Mouse (Mus musculus) liver, embryonic 11.5 days (tissue): ENCODE data around the gene Gm10142. TPM values are rescaled to one million over a fixed set of nuclear protein-coding genes. Genes with fewer than 3 reads are reported as not detected.
"Not testable (repeated sequence)": the region's sequence is repeated elsewhere in the genome, so short reads cannot be mapped to it uniquely, and the experiment has no call there.

Experiments
- ATAC-seq: fragments of 200-750 bp; cut with Nextera tagmentation; replicated peaks from 2 replicates; pipeline ENCODE4 v1.8.0; 2017; ENCODE audit warnings: moderate number of reproducible peaks, mild to moderate bottlenecking, moderate TSS enrichment, moderate library complexity; ENCODE audit not compliant: low FRiP score
- DNase-seq: peaks from one replicate; pipeline ENCODE4 v3.0.0-alpha.2; 2017; ENCODE audit warnings: low spot score
- H3K27ac ChIP-seq: fragments of 300-500 bp; sonication (generic); 2 replicates; pipeline ENCODE4 v1.5.1; 2014; ENCODE audit warnings: mild to moderate bottlenecking, low read depth, low read length, control low read depth
- H3K27me3 ChIP-seq: fragments of 300-500 bp; sonication (generic); replicated peaks from 2 replicates; pipeline ENCODE4 v1.6.1; 2014; ENCODE audit warnings: low read length, mixed read lengths; ENCODE audit not compliant: control insufficient read depth, insufficient read depth
- H3K36me3 ChIP-seq: fragments of 300-500 bp; sonication (generic); 2 replicates; pipeline ENCODE4 v1.6.1; 2014; ENCODE audit warnings: mild to moderate bottlenecking, low read length, moderate library complexity, mixed read lengths; ENCODE audit not compliant: control insufficient read depth, insufficient read depth
- H3K4me1 ChIP-seq: fragments of 300-500 bp; sonication (generic); replicated peaks from 2 replicates; pipeline ENCODE4 v1.6.1; 2014; ENCODE audit warnings: low read length, mixed read lengths; ENCODE audit not compliant: control insufficient read depth, insufficient read depth
- H3K4me2 ChIP-seq: fragments of 300-500 bp; sonication (generic); 2 replicates; pipeline ENCODE4 v1.6.1; 2014; ENCODE audit warnings: mild to moderate bottlenecking, control low read depth, moderate library complexity
- H3K4me3 ChIP-seq: fragments of 300-500 bp; sonication (generic); 2 replicates; pipeline ENCODE4 v1.5.1; 2014; ENCODE audit warnings: low read depth, low read length, control low read depth
- H3K9ac ChIP-seq: fragments of 300-500 bp; sonication (generic); 2 replicates; pipeline ENCODE4 v1.6.1; 2014; ENCODE audit warnings: low read depth, low read length, control low read depth
- H3K9me3 ChIP-seq: fragments of 300-500 bp; sonication (generic); 2 replicates; pipeline ENCODE4 v1.6.1; 2016; ENCODE audit warnings: low read length, inconsistent platforms, mixed read lengths; ENCODE audit not compliant: control insufficient read depth
- whole genome bisulfite sequencing: fragments of 180-500 bp; shearing (Covaris S2); extraction: QIAGEN DNeasy Blood & Tissue Kit; methylation state at CpG from one replicate; pipeline ENCODE4 v1.1.7; 2014; 5-methylcytosine and 5-hydroxymethylcytosine counted together
- polyA plus RNA-seq: library from polyadenylated mRNA; unstranded; fragments of >200 nt; fragmentation: Nextera tagmentation; extraction: Ambion mirVana; gene quantifications from 2 replicates; pipeline ENCODE4 v1.2.1, GENCODE M21; 2014

Gene Gm10142
- polyA plus RNA-seq, 1 experiment from 2014 or later: not detected

- not testable (repeated sequence) for H3K9ac ChIP-seq, H3K27ac ChIP-seq, H3K36me3 ChIP-seq, ATAC-seq, H3K4me1 ChIP-seq, H3K4me2 ChIP-seq, DNase-seq, H3K27me3 ChIP-seq, H3K9me3 ChIP-seq, H3K4me3 ChIP-seq
- 53% methylated on average over 3 of the region's 3 CpGs for WGBS
These were observed 36.7 kb downstream of the Gm10142 start for GRCm38 (mm10) chr10:77752312-77752711.

GRCm38 (mm10) chr10:77753448-77753847, 37.8 kb downstream of the Gm10142 start:
- ATAC-seq (no peak), DNase-seq (no peak)
- Histone ChIP-seq H3K27ac (no peak overlapping the region), H3K36me3 (no peaks in the 10 kb centered on the region), H3K27me3 (no peaks in the 10 kb centered on the region), H3K4me1 (no peaks in the 10 kb centered on the region), H3K4me3 (no peak overlapping the region), H3K4me2 (no peak overlapping the region), H3K9ac (no peak overlapping the region), H3K9me3 (no peaks in the 10 kb centered on the region)

GRCm38 (mm10) chr10:77759582-77759981, 44.0 kb downstream of the Gm10142 start, which contains the start of gene Gm3233:
Gm3233 (minus strand) TSS chr10:77759682.
- not testable (repeated sequence) for H3K9me3 ChIP-seq, H3K4me2 ChIP-seq, DNase-seq, H3K36me3 ChIP-seq, ATAC-seq, H3K4me1 ChIP-seq, H3K27ac ChIP-seq, H3K27me3 ChIP-seq, H3K9ac ChIP-seq, H3K4me3 ChIP-seq
- no CpG with 5 or more reads among the region's 1 CpGs for WGBS

Other genes with a start within 250 kb of the Gm10142 start
- 42.6 and 47.4 TPM in 2 replicates for gene Fam207a, start 200.0 kb upstream of the Gm10142 start, polyA plus RNA-seq
- gene Itgb2, start 185.6 kb upstream of the Gm10142 start, polyA plus RNA-seq: 18.6 and 19.1 TPM in 2 replicates
- gene Pttg1ip, start 134.1 kb upstream of the Gm10142 start, polyA plus RNA-seq: 94.0 and 99.7 TPM in 2 replicates
- gene Sumo3, start 109.7 kb upstream of the Gm10142 start, polyA plus RNA-seq: 249 and 271 TPM in 2 replicates
- gene Gm49325, start 109.6 kb upstream of the Gm10142 start, polyA plus RNA-seq: 1.8 and 4.5 TPM in 2 replicates
- 62.1 and 67.9 TPM in 2 replicates for gene Ube2g2, start 93.5 kb upstream of the Gm10142 start, polyA plus RNA-seq
- 0.16 TPM in 1 of 2 replicates, not detected in the other for gene Tspear, start 29.2 kb upstream of the Gm10142 start, polyA plus RNA-seq
- gene Gm19402, start 25.1 kb upstream of the Gm10142 start, polyA plus RNA-seq: not detected in 2 replicates
- gene Gm9508, start 18.6 kb upstream of the Gm10142 start, polyA plus RNA-seq: not detected in 2 replicates
- gene Gm10272, start 9.2 kb upstream of the Gm10142 start, polyA plus RNA-seq: not detected in 2 replicates
- not detected in 2 replicates for gene Gm10024, start 4.3 kb upstream of the Gm10142 start, polyA plus RNA-seq
- not detected in 2 replicates for gene Krtap12-1, start 4.8 kb downstream of the Gm10142 start, polyA plus RNA-seq
- gene Gm10100, start 10.7 kb downstream of the Gm10142 start, polyA plus RNA-seq: not detected in 2 replicates
- gene Gm18596, start 26.8 kb downstream of the Gm10142 start, polyA plus RNA-seq: not detected in 2 replicates
- not detected in 2 replicates for gene Gm9736, start 35.5 kb downstream of the Gm10142 start, polyA plus RNA-seq
- gene Gm3233, start 43.9 kb downstream of the Gm10142 start, polyA plus RNA-seq: not detected in 2 replicates
- not detected in 2 replicates for gene Gm3238, start 55.5 kb downstream of the Gm10142 start, polyA plus RNA-seq
- gene Gm7138, start 61.1 kb downstream of the Gm10142 start, polyA plus RNA-seq: not detected in 2 replicates
- not detected in 2 replicates for gene Gm3250, start 66.7 kb downstream of the Gm10142 start, polyA plus RNA-seq
- gene Gm7137, start 72.4 kb downstream of the Gm10142 start, polyA plus RNA-seq: not detected in 2 replicates
- gene Gm9639, start 79.3 kb downstream of the Gm10142 start, polyA plus RNA-seq: not detected in 2 replicates
- gene Gm19668, start 83.3 kb downstream of the Gm10142 start, polyA plus RNA-seq: not detected in 2 replicates
- not detected in 2 replicates for gene Gm9507, start 96.0 kb downstream of the Gm10142 start, polyA plus RNA-seq
- gene Gm2696, start 98.9 kb downstream of the Gm10142 start, polyA plus RNA-seq: not detected in 2 replicates
- gene Krtap10-4, start 111.3 kb downstream of the Gm10142 start, polyA plus RNA-seq: not detected in 2 replicates
- gene Krtap10-10, start 120.1 kb downstream of the Gm10142 start, polyA plus RNA-seq: not detected in 2 replicates
- not detected in 2 replicates for gene Gm36176, start 131.0 kb downstream of the Gm10142 start, polyA plus RNA-seq
- gene Gm10318, start 137.1 kb downstream of the Gm10142 start, polyA plus RNA-seq: not detected in 2 replicates
- not detected in 2 replicates for gene Gm3285, start 146.2 kb downstream of the Gm10142 start, polyA plus RNA-seq
- 8.2 and 10.0 TPM in 2 replicates for gene Lrrc3, start 186.7 kb downstream of the Gm10142 start, polyA plus RNA-seq